Mouse (Mus musculus) lung, embryonic 14.5 days (tissue): ENCODE results near the gene Asb12. TPM values are rescaled to one million over a fixed set of nuclear protein-coding genes. Genes with fewer than 3 reads are reported as not detected.

Experiments used
- ATAC-seq: fragments of 200-750 bp; cut with Nextera tagmentation; 2 replicates; pipeline ENCODE4 v1.8.0; 2017; ENCODE audit warnings: mild to moderate bottlenecking, moderate TSS enrichment, moderate library complexity; ENCODE audit not compliant: insufficient read depth
- DNase-seq: peaks from one replicate; pipeline ENCODE4 v3.0.0-alpha.2; 2015
- H3K27ac ChIP-seq: fragments of 300-500 bp; sonication (generic); 2 replicates; pipeline ENCODE4 v1.5.1; 2014; ENCODE audit warnings: low read depth, mild to moderate bottlenecking, moderate library complexity
- H3K27me3 ChIP-seq: fragments of 300-500 bp; sonication (generic); 2 replicates; pipeline ENCODE4 v1.6.1; 2014; ENCODE audit warnings: low read length, control low read depth; ENCODE audit not compliant: insufficient read depth
- H3K36me3 ChIP-seq: fragments of 300-500 bp; sonication (generic); 2 replicates; pipeline ENCODE4 v1.6.1; 2014; ENCODE audit warnings: control low read depth; ENCODE audit not compliant: insufficient read depth
- H3K4me1 ChIP-seq: fragments of 300-500 bp; sonication (generic); 2 replicates; pipeline ENCODE4 v1.6.1; 2014; ENCODE audit warnings: antibody characterized with exemption, control low read depth; ENCODE audit not compliant: insufficient read depth
- H3K4me2 ChIP-seq: fragments of 300-500 bp; sonication (generic); 2 replicates; pipeline ENCODE4 v1.6.1; 2014; ENCODE audit warnings: mild to moderate bottlenecking
- H3K4me3 ChIP-seq: fragments of 300-500 bp; sonication (generic); 2 replicates; pipeline ENCODE4 v1.5.1; 2014; ENCODE audit warnings: low read depth, low read length
- H3K9ac ChIP-seq: fragments of 300-500 bp; sonication (generic); 2 replicates; pipeline ENCODE4 v1.6.1; 2014
- H3K9me3 ChIP-seq: fragments of 300-500 bp; sonication (generic); 2 replicates; pipeline ENCODE4 v1.6.1; 2016; ENCODE audit warnings: low read depth, low read length, control low read depth
- CTCF ChIP-seq: IDR thresholded peaks from 2 replicates; pipeline ENCODE4 v1.5.1; 2016; ENCODE audit warnings: antibody characterized with exemption, low read depth
- WGBS: fragments of 180-500 bp; shearing (Covaris S2); extraction: QIAGEN DNeasy Blood & Tissue Kit; methylation state at CpG from one replicate; pipeline ENCODE4 v1.1.7; 2014; 5-methylcytosine and 5-hydroxymethylcytosine counted together
- polyA plus RNA-seq: library from polyadenylated mRNA; unstranded; fragments of >200 nt; fragmentation: Nextera tagmentation; extraction: Ambion mirVana; gene quantifications from 2 replicates; pipeline ENCODE4 v1.2.1, GENCODE M21; 2014

Asb12 gene
- polyA plus RNA-seq, 1 experiment from 2014 or later: not detected

GRCm38 (mm10) chrX:95437236-95437635 lies 120.6 kb downstream of the Asb12 start:
- H3K36me3 ChIP-seq: no peaks in the 10 kb centered on the region
- H3K9me3 ChIP-seq: no peaks in the 10 kb centered on the region
- H3K27me3 ChIP-seq: no peaks in the 10 kb centered on the region
- no peak overlapping the region for H3K27ac ChIP-seq
- no peak overlapping the region for H3K9ac ChIP-seq
- WGBS: 81% methylated on average over 1 of the region's 1 CpGs
- no peak for TF ChIP-seq CTCF
- ATAC-seq (no peak), DNase-seq (no peak)
- no peak overlapping the region for H3K4me2 ChIP-seq
- H3K4me1 ChIP-seq: no peaks in the 10 kb centered on the region
- no peak overlapping the region for H3K4me3 ChIP-seq

Other genes starting within 250 kb of the Asb12 start
- 11.0 and 11.5 TPM in 2 replicates for gene Amer1, start 113.1 kb downstream of the Asb12 start, polyA plus RNA-seq
- not detected in 2 replicates for gene Pfn5, start 117 bp upstream of the Asb12 start, polyA plus RNA-seq
- gene Zc4h2, start 100.5 kb upstream of the Asb12 start, polyA plus RNA-seq: 17.4 and 20.2 TPM in 2 replicates
- 2.3 and 3.5 TPM in 2 replicates for gene Zc3h12b, start 153.7 kb upstream of the Asb12 start, polyA plus RNA-seq